Mouse (Mus musculus) embryonic facial prominence, embryonic 15.5 days (tissue): ENCODE data around the gene Trpm5. TPM values are rescaled to one million over a fixed set of nuclear protein-coding genes. Genes with fewer than 3 reads are reported as not detected.

Experiments
- ATAC-seq: fragments of 200-750 bp; cut with Nextera tagmentation; 2 replicates; pipeline ENCODE4 v1.8.0; 2017; ENCODE audit warnings: low read depth, moderate TSS enrichment; ENCODE audit not compliant: insufficient number of reproducible peaks, low FRiP score, low TSS enrichment
- H3K27ac ChIP-seq: fragments of 300-500 bp; sonication (generic); replicated peaks from 2 replicates; pipeline ENCODE4 v1.5.1; 2015; ENCODE audit warnings: mild to moderate bottlenecking, inconsistent platforms
- H3K27me3 ChIP-seq: fragments of 300-500 bp; sonication (generic); 2 replicates; pipeline ENCODE4 v1.6.1; 2015; ENCODE audit warnings: inconsistent platforms
- H3K36me3 ChIP-seq: fragments of 300-500 bp; sonication (generic); 2 replicates; pipeline ENCODE4 v1.6.1; 2015; ENCODE audit warnings: mild to moderate bottlenecking, inconsistent platforms
- H3K4me1 ChIP-seq: fragments of 300-500 bp; sonication (generic); 2 replicates; pipeline ENCODE4 v1.6.1; 2015; ENCODE audit warnings: inconsistent platforms
- H3K4me2 ChIP-seq: fragments of 300-500 bp; sonication (generic); replicated peaks from 2 replicates; pipeline ENCODE4 v1.6.1; 2015; ENCODE audit warnings: mild to moderate bottlenecking, inconsistent platforms
- H3K4me3 ChIP-seq: fragments of 300-500 bp; sonication (generic); replicated peaks from 2 replicates; pipeline ENCODE4 v1.5.1; 2015; ENCODE audit warnings: mild to moderate bottlenecking, inconsistent platforms
- H3K9ac ChIP-seq: fragments of 300-500 bp; sonication (generic); 2 replicates; pipeline ENCODE4 v1.6.1; 2015; ENCODE audit warnings: inconsistent platforms
- H3K9me3 ChIP-seq: fragments of 300-500 bp; sonication (generic); replicated peaks from 2 replicates; pipeline ENCODE4 v1.6.1; 2016; ENCODE audit warnings: inconsistent platforms
- WGBS: fragments of 180-500 bp; shearing (Covaris S2); methylation state at CpG from one replicate; pipeline ENCODE4 v1.1.7; 2015; 5-methylcytosine and 5-hydroxymethylcytosine counted together
- polyA plus RNA-seq: library from polyadenylated mRNA; unstranded; fragments of >200 nt; fragmentation: Nextera tagmentation; extraction: Ambion mirVana; gene quantifications from 2 replicates; pipeline ENCODE4 v1.2.1, GENCODE M21; 2015

The Trpm5 gene
- 12.0 and 12.5 TPM in 2 replicates for polyA plus RNA-seq

GRCm38 (mm10) chr7:143094592-143095553 is at the start of gene Trpm5:
Trpm5 (minus strand) TSS chr7:143094642.
- H3K27ac ChIP-seq = no peak within 1 kb of the TSS
- H3K4me1 ChIP-seq = peaks cover 9% of the 10 kb centered on the region; the same call in 1 of the 2 replicates
- no peaks in the 10 kb centered on the region for H3K36me3 ChIP-seq
- H3K4me3 ChIP-seq = no peak within 1 kb of the TSS
- no peaks in the 10 kb centered on the region; the same call in 1 of the 2 replicates for H3K27me3 ChIP-seq
- H3K9ac ChIP-seq = no peak within 1 kb of the TSS
- no peak within 1 kb of the TSS for H3K4me2 ChIP-seq
- no peaks in the 10 kb centered on the region for H3K9me3 ChIP-seq
- ATAC-seq = no peak
- WGBS = 28% methylated on average over 10 of the region's 10 CpGs

- no peaks in the 10 kb centered on the region for H3K36me3 ChIP-seq
- no peak for ATAC-seq
- no peaks in the 10 kb centered on the region for H3K9me3 ChIP-seq
- H3K9ac ChIP-seq = no peak overlapping the region
- WGBS = 89% methylated on average over 2 of the region's 2 CpGs
- no peak overlapping the region for H3K4me3 ChIP-seq
- H3K27me3 ChIP-seq = no peaks in the 10 kb centered on the region
- 0 out of 2 replicates have a peak, but pooled peaks cover 8% of the 10 kb centered on the region for H3K4me1 ChIP-seq
- H3K4me2 ChIP-seq = no peak overlapping the region
- H3K27ac ChIP-seq = no peak overlapping the region
Observed at GRCm38 (mm10) chr7:143142680-143143079, 48.2 kb upstream of the Trpm5 start.

- H3K27ac ChIP-seq = no peak overlapping the region
- H3K4me1 ChIP-seq = no peaks in the 10 kb centered on the region
- H3K36me3 ChIP-seq = no peaks in the 10 kb centered on the region
- WGBS = 86% methylated on average over 4 of the region's 4 CpGs
- ATAC-seq = no peak
- no peak overlapping the region for H3K4me2 ChIP-seq
- H3K4me3 ChIP-seq = no peak overlapping the region
- H3K9ac ChIP-seq = no peak overlapping the region
- no peaks in the 10 kb centered on the region for H3K9me3 ChIP-seq
- H3K27me3 ChIP-seq = no peaks in the 10 kb centered on the region
Observed at GRCm38 (mm10) chr7:143139932-143140331, 45.5 kb upstream of the Trpm5 start.

- 35% methylated on average over 1 of the region's 1 CpGs for WGBS
- Histone ChIP-seq H3K9me3 (no peaks in the 10 kb centered on the region), H3K4me1 (no peaks in the 10 kb centered on the region), H3K9ac (no peak overlapping the region), H3K27me3 (no peaks in the 10 kb centered on the region), H3K4me2 (no peak overlapping the region), H3K27ac (no peak overlapping the region), H3K4me3 (no peak overlapping the region), H3K36me3 (no peaks in the 10 kb centered on the region)
- no peak for ATAC-seq
Observed at GRCm38 (mm10) chr7:143138789-143139188, 44.3 kb upstream of the Trpm5 start.

GRCm38 (mm10) chr7:143136561-143136960 is 42.1 kb upstream of the Trpm5 start:
- no peaks in the 10 kb centered on the region for H3K4me1 ChIP-seq
- H3K4me3 ChIP-seq = no peak overlapping the region
- no peak overlapping the region for H3K9ac ChIP-seq
- no peak overlapping the region for H3K27ac ChIP-seq
- no peak for ATAC-seq
- H3K36me3 ChIP-seq = no peaks in the 10 kb centered on the region
- no peak overlapping the region for H3K4me2 ChIP-seq
- no peaks in the 10 kb centered on the region for H3K27me3 ChIP-seq
- 46% methylated on average over 5 of the region's 5 CpGs for WGBS
- no peaks in the 10 kb centered on the region for H3K9me3 ChIP-seq

- 45% methylated on average over 2 of the region's 2 CpGs for WGBS
- H3K4me3 ChIP-seq = no peak overlapping the region
- ATAC-seq = no peak
Observed at GRCm38 (mm10) chr7:143136125-143136524, 41.7 kb upstream of the Trpm5 start.

GRCm38 (mm10) chr7:143132815-143133214 is 38.4 kb upstream of the Trpm5 start:
- WGBS = 84% methylated on average over 5 of the region's 5 CpGs
- Histone ChIP-seq H3K36me3 (no peaks in the 10 kb centered on the region), H3K4me1 (no peaks in the 10 kb centered on the region), H3K9me3 (no peaks in the 10 kb centered on the region), H3K27me3 (no peaks in the 10 kb centered on the region), H3K4me3 (no peak overlapping the region), H3K9ac (no peak overlapping the region), H3K27ac (no peak overlapping the region), H3K4me2 (no peak overlapping the region)
- no peak for ATAC-seq

More at GRCm38 (mm10) chr7:143136125-143136524, 41.7 kb upstream of the Trpm5 start:
- H3K27ac ChIP-seq = no peak overlapping the region
- no peak overlapping the region for H3K4me2 ChIP-seq
- H3K9me3 ChIP-seq = no peaks in the 10 kb centered on the region
- H3K4me1 ChIP-seq = no peaks in the 10 kb centered on the region
- no peaks in the 10 kb centered on the region for H3K27me3 ChIP-seq
- no peak overlapping the region for H3K9ac ChIP-seq
- no peaks in the 10 kb centered on the region for H3K36me3 ChIP-seq

GRCm38 (mm10) chr7:143124902-143125301 is 30.5 kb upstream of the Trpm5 start:
- whole genome bisulfite sequencing = 61% methylated on average over 3 of the region's 3 CpGs
- H3K4me2 ChIP-seq = no peak overlapping the region

GRCm38 (mm10) chr7:143123876-143124669 is 29.6 kb upstream of the Trpm5 start:
- Histone ChIP-seq H3K27ac (0 out of 2 replicates have a peak overlapping the region, but pooled peaks have one; percentile 8), H3K36me3 (no peaks in the 10 kb centered on the region), H3K27me3 (no peaks in the 10 kb centered on the region), H3K4me1 (peaks cover 32% of the 10 kb centered on the region), H3K4me3 (no peak overlapping the region), H3K9me3 (no peaks in the 10 kb centered on the region), H3K9ac (no peak overlapping the region), H3K4me2 (no peak overlapping the region)
- WGBS = 13% methylated on average over 6 of the region's 6 CpGs
- peak; percentile 81 for ATAC-seq

More at GRCm38 (mm10) chr7:143124902-143125301, 30.5 kb upstream of the Trpm5 start:
- H3K4me1 ChIP-seq = peaks cover 28% of the 10 kb centered on the region
- 0 out of 2 replicates have a peak overlapping the region, but pooled peaks have one; percentile 8 for H3K27ac ChIP-seq
- H3K4me3 ChIP-seq = no peak overlapping the region
- no peaks in the 10 kb centered on the region for H3K27me3 ChIP-seq
- no peak overlapping the region for H3K9ac ChIP-seq
- no peaks in the 10 kb centered on the region for H3K36me3 ChIP-seq
- ATAC-seq = no peak
- H3K9me3 ChIP-seq = no peaks in the 10 kb centered on the region

- Histone ChIP-seq H3K4me3 (no peak overlapping the region), H3K27me3 (no peaks in the 10 kb centered on the region), H3K9me3 (no peaks in the 10 kb centered on the region), H3K4me1 (peaks cover 32% of the 10 kb centered on the region), H3K36me3 (no peaks in the 10 kb centered on the region), H3K4me2 (no peak overlapping the region), H3K27ac (no peak overlapping the region), H3K9ac (no peak overlapping the region)
- 69% methylated on average over 5 of the region's 5 CpGs for WGBS
- no peak for ATAC-seq
Observed at GRCm38 (mm10) chr7:143122191-143122590, 27.7 kb upstream of the Trpm5 start.

GRCm38 (mm10) chr7:143119826-143120225 is 25.4 kb upstream of the Trpm5 start:
- Histone ChIP-seq H3K27me3 (no peaks in the 10 kb centered on the region), H3K9ac (no peak overlapping the region), H3K4me2 (no peak overlapping the region), H3K4me3 (no peak overlapping the region), H3K36me3 (no peaks in the 10 kb centered on the region), H3K27ac (no peak overlapping the region), H3K9me3 (0 out of 2 replicates have a peak, but pooled peaks cover 3% of the 10 kb centered on the region), H3K4me1 (peaks cover 28% of the 10 kb centered on the region)
- no peak for ATAC-seq
- 72% methylated on average over 3 of the region's 3 CpGs for WGBS
